Mouse (Mus musculus) R1 (cell line): ENCODE data around the gene Med13l.

ENCODE experiments used
- DNase-seq: peaks from one replicate; pipeline ENCODE4 v3.0.0-alpha.2; 2018; ENCODE audit warnings: low read depth, low spot score

Med13l gene

DNA sequence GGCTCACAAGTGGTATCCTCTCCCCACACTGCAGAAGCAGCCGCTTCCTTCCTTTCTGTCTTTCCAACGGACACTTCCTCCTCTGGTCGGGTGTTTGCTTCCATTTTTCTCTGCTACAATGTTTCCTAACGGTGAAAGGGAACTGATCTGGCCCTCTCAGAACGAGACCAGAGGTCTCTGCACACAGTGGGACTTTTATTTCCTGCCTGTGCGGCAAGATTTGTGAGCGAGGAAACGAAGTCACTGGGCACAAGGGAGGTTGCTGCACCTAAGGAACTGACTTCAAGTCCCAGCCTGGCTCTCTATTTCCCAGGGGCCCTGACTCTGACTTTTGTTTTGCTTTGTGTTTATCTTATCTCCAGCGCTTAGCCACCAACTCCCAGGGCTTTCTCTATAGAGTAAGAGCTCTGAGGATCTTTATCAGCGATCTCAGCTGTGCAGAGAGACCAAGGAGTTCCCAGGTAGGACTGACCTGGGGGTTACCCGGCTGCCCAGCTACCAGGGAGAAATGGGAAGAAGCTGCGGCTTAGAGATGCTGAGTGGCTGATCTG lies 4.0 kb upstream of the Med13l start:
- DNase-seq, result no peak

DNA sequence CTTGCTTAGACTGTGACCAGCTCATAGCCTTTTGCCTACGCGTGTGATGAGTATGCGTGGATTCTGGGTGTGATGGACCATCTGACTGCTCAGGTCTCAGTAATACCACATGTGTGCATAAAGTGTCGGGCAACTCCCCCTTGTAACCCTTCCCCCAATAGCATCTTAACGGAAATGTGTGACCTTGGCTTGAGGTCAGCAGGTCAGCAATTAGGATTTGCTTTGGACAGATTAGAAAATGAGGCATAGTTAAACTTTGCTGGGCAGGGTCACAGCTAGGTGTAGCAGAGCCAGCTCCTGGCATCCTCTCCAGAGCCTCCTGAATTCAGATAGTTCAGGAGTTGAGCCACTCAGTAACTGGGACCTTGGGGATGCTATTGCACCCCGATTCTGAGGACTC lies 1.6 kb upstream of the Med13l start:
- peak; percentile 63 for DNase-seq

DNA sequence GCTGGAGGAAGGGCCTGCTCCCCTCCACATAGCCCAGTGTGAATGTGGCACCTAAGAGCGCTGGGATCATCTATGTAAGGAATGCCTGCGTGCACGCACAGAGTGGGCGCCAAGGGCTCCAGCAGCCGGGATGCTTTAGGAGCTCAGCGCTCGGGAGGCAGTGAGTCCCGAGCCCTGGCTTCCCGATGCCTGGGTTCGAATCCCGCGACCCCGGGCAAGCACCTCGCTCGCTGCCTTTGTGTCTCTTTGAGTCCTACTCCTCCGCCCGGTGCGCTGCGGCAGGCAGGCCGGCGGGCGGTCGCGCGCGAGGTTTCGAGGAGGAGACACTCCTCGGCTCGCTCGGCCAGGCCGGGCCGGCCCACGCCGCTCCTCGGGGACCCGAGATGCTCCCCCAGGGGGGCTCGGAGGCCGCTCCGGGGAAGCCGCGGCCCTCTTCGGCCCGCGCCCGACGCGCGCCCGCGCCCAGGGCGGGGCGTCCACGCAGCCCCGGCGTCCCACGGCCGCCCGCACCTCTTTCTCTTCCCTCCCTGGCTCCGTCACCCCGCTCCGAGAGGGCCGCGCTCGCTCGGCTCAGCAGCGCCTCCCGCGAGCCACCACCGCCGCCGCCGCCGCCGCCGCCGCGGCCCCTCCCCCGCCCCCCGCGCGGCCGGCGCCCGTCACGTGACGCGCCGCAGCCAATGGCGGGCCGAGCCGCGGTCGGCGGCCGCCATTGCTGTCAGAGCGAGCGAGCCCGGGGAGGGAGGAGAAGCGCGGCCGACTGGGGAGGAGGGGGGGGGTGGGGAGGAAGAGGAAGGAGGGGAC lies 695 bp upstream of the Med13l start:
- peak; percentile 72 for DNase-seq

DNA sequence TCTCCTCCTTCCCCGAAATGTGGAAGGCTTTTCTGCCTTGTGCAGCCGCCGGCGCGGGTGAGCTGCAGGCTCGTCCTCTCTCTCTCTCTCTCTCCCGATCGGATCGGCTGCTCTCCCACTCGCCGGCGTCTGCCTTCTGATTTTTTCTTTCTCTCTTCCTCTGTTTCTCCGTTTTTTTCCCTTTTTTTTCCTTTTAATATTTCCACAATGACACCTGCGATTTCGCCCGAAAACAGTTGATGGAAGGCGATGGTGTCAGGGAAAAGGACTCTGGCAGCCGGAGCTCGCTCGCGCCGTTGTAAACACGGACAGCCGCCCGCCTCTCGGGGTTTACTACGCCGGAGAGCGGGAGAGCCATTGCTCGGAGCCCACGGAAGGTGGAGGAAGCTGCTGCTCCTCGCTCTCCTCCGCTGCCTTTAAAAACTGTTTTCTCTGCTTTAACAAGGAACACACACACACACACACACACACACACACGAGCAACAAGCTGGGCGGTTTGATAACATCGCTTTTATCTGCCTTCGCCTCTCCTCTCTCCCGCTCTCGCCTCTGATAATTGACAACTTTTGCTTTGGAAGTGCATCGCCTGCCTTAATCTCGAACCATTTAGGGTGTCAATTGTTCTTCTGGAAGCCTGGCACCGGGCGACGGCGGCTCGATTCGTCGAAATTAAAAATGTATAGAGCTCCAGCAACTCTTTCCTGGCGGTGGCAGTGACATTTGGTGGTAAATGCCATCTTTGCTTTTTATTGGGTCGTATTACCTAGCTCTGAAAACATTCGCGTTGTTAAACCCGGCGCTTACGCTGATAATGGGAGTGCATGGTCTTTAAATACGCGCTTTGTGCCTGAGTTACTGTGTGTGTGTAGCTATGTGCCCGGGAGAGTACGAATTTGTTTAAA lies 858 bp downstream of the Med13l start:
- DNase-seq, result peak; percentile 48

DNA sequence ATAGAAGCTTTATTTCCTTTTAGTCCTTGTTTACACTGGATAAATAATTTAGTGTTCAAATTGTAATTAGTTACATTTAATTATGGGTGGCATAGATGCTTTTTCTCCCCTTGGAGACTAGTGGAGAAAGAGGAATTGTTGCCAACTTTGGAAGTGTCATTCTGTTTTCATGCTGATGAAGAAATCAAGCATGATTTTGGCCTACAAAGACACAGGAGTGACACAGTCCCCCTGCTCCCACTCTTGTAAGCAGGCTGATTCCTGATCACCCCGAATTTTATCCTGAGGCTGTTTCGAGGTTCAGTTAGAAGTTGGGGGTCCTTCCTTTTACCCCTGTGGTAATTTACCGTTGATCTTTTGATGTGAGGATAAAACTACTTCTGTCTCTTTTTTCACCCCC lies 1.7 kb downstream of the Med13l start:
- DNase-seq, result no peak

DNA sequence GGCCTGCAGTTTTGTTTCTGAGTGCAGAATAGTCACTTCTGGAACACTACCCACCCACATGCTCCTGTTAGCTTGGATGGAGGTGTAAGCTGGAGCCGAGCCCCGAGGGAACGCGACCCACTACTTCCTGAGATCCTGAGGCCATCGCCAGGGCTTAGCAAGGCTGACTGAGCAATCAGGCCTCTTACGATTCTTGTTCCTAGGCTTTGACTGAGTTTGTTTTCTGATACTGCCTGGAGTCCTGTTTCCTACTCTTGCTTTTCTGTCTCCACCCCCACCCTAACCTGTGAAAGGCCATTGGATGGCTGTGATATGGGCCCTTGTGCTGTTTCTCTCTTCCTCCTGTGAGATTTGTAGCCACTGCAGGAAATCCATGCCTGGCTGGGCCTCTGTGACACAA lies 3.1 kb downstream of the Med13l start:
- DNase-seq, result peak; percentile 39

DNA sequence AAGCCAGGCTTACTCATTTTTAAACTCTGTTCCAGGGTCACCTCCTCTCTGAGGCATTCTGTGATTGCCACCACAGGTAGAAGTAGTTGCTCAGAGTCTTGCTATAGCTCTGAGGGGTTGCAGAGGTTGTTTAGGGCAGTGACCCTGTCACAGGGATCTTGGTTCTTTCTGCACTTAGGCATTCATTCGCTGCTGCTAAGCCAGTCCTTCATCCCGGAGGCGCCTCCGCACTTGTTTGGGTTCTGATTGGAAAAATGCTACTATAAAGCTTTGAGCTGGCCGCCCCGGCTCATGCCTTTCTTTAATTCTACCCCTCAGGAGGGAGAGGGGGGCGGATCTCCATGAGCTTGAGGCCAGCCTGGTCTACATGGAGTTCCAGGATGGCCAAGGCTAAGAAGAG lies 6.9 kb downstream of the Med13l start:
- no peak for DNase-seq

DNA sequence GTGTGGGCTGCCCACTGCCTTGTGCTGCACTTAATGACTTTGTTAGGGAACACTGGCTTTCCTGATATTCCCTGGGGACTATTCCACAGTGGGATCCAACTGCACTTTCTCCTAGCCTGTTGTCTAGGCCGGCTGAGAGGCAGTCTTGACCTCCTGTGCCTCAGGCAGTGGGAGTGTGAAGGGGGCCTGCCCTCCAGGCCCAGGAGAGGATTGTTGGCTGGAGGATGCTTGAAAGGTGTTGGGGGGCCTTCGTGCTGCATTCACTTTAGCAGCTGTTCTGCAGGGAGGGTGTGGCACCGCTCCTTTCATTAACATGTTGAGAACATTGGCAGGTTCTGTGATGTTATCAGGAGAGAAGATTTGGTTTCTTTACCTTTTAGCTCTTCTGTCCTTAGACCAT lies 8.5 kb downstream of the Med13l start:
- peak; percentile 38 for DNase-seq

DNA sequence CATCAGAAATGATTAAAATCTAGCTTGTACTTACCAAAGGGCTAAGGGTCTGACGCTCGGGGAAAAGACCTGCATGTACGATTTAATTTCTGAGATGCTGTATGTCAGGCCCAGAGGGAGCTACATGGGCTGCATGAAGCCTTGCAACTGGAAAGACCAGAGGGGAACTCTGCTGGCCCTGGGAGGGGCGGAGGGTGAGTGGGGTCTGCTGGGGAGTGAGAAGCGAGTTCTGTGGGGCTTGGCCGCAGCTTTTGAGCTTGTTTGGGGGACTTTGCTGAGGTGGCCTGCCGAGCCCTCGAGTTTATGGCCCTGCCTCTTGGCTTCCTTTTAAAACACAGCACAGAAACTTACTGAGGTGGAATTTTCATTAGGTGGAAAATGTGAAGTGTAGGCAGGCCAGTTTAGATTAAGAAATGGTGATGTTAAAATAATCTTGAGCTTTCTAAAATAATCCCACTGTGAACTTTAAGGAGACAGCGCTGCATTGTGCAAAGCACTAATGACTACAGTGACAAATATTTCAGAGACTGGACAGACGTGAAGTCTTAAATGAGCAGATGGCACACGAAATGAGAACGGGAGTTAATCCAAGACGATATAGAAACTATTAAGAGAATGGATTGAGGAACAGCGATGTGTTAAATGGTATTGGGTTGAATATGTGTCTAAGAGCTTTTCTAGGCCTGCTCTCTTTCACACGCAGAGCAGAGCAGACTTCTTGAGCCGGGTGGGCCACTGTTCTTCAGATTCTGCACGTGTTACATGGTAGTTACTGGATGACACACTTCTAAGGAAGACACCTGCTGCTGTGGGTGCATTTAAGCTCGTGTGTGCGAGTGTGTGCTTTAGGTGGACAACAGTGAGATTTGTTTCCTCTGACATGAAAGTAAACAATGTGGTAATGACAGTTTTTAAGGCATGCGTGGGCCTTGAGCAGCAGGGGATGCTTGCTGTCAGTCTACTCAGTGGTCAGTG lies 9.4 kb downstream of the Med13l start:
- DNase-seq, result no peak

DNA sequence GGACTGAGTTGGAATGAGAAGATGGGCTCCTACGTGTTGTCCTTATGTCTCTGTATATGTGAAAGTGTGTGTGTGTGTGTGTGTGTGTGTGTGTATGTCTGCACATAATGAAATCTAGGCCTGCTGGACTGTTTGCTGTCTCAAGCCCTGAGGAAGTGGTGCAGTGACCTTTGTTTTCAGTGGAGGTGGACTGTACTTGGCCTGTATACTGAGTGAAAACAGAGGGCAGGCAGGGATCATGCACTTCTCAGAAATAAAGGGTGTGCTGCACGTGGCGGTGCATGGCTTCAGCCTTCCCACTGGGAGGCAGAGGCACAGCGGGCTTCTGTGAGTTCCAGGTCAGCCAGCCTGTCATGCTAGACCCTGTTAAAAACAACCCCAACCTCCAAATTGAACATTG lies 11.0 kb downstream of the Med13l start:
- no peak for DNase-seq

DNA sequence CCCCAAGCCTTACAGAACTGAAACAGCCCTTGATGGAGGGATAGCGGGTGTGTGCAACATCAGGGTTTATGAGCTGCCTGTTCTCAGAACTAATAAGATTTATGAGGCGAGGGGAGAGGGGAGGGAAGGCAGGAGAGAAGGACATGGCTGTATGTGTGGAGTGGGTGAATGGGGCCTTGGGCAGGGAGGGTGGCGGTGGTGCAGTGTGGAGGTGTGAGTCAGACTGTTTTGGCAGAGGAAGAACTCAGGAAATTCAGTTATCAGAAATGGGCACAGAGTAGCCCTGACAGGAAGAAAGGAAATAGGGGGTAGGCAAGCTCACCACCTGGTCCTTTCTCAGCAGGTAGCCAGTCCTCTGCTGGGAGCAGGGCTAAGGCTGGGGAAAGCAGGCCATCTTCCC lies 13.8 kb downstream of the Med13l start:
- no peak for DNase-seq

DNA sequence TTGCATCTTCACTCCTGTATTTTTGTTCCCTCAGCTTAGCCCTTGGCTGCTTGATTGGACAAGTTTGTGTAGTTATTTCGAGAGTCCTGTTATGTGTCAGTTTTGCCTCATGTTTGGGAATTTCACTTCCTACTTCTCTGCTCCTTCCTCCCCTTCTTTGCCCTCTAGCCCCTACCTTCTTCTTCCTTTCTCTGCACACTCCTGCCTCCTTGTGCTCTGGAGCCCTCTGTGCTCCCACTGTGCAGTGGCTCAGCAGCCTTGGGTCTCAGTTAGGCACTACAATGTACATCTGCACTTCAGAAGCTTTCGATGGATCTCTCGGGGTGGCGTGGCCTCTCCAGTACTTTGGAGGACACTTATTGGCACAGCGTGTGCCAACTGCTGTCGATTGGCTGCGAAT lies 14.5 kb downstream of the Med13l start:
- DNase-seq, result peak; percentile 80

DNA sequence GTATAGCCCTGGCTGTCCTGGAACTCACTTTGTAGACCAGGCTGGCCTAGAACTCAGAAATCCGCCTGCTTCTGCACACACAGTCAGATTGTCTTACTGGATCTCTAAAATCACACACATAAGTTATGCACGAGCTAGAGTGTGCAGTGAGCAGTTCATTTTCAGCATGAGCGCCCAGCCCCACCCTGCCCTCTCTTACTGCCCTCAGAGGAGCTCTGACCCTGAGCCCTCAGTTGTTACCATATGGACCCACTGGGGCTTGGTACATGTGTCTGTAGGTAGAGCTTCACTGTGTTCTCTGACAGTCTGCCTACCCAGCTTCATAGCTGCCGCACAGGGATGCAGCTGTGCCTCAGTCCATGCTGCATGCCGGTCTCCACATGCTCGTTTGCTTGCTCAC lies 15.4 kb downstream of the Med13l start:
- no peak for DNase-seq

DNA sequence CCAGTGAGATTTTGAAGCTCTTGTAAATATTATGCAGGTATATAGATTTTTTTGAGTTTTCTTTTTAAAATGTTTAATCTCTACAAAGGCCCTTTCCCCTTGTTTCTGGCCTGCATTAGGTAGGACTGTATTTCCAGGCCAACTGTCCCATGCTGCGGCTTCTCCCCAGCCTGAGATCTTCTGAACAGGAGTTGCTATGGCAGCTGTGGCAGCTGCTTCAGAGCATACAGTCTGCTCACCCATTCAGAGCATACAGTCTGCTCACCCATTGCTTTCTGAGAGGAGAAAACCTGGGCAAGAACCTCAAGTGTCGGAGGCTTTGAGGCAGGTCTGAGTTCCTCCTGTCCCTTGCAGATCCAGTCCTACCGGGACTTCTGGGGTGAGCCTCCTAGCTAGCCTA lies 16.3 kb downstream of the Med13l start:
- DNase-seq, result no peak

DNA sequence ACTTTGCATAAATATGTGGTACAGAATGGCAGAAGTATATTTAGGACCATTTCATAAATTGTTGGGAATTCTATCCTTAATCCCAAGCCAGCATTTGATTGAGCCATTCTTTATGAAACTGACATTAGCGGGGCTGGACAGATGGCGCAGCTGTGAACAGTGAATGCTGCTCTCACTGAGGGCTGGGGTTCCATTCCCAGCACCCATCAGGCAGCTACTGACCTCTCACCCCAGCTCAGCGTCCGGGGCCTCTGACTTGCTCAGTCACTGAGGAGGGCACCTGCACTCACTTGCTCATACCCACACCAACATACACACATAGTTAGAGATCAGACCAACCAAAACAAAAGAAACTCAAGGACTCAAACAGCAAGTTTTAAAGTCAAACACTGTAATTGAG lies 24.9 kb downstream of the Med13l start:
- DNase-seq, result no peak

DNA sequence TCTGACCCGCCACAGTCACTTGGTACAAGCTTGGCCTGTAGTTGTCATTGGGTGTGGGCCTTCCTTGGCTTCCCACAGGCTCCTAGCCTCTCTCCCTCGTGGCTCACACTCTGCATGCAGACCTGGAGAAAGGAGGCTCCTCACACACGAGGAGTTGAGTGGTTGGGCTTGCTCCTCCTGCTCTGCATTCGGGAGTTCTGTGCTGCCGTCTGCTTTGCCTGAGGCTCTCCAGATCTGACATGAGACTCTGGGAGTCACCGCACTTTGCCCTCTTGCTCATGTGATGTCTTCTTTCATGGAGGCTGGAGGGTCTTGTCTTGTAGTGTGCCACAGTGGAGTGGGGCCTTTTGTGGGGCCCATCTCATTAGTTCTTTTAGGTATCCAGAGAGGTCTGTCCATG lies 26.1 kb downstream of the Med13l start:
- no peak for DNase-seq

DNA sequence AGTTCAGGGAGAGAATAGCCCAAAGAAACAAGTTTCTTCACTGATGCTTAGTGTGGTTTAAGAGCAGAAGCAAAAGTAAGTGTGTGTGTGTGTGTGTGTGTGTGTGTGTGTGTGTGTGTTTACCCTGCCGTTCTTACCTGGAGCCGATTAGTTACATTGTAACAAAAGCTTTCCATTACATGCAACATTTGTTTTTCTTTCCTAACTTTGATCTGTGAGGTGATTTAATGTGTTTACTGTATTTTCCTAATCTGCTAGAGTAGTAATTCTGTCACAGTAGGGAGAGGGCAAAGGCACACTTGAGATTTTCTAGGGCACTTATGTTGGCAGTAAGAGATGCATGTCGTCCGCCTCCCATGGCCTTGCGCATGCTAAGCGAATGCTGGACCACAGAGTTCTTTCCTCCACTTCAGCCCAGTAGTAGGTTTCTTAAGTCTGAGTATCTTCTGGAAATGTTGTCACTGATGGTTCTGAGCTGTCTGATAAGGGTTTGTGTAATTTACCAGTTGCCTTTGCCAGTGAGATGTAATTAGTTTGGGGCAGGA lies 28.0 kb downstream of the Med13l start:
- no peak for DNase-seq

DNA sequence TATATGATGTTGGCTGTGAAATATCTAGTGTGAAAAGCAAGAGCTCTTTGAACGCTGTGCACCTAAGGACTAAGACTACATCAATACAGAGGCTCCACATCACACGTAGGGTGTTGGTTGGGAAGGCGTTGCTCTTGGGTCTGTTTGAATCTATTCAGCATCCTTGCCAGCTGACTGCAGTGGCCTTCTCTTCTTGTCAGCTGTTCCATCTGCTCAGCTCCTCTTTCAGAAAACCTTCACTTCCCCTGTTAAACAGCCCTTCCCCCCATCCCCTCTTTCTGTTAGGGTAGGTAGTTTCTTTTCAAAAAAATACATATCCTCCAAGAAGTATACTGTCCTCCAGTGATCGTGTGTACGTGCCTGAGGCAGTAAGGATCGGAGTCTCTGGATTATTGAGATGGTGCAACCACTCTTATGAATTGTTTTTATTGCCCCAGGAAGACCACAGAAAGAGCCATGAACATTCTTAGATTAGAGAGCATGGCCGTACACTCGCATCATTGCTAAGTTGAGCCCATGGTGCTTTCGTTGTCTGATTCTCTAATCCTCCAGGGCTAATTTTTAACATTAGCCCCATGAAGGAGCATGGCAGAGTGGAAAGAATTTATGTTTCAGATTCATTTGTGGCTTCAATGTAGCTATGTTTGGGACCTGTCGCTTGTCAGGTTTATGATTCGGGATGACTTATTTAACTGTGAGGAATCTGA lies 28.9 kb downstream of the Med13l start:
- no peak for DNase-seq

DNA sequence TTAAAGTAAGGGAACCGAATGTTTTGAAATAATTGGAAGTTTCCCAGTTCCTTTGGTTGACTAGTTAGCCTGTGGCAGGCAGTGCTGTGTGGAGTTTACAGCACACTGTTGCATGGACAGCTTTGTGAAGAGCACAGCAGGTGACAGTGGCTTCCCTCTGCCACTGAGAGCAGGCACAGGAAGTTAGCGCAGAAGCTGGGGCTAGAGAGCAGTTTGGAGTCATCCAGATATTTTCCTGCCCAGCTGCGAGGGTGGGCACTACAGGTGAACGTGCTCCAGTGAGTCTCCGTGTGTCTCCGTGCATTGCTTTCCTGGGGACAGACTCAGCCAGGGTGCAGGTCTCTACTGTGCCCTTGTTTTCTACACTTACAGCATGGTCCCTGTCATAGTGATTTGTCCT lies 30.4 kb downstream of the Med13l start:
- peak; percentile 48 for DNase-seq

DNA sequence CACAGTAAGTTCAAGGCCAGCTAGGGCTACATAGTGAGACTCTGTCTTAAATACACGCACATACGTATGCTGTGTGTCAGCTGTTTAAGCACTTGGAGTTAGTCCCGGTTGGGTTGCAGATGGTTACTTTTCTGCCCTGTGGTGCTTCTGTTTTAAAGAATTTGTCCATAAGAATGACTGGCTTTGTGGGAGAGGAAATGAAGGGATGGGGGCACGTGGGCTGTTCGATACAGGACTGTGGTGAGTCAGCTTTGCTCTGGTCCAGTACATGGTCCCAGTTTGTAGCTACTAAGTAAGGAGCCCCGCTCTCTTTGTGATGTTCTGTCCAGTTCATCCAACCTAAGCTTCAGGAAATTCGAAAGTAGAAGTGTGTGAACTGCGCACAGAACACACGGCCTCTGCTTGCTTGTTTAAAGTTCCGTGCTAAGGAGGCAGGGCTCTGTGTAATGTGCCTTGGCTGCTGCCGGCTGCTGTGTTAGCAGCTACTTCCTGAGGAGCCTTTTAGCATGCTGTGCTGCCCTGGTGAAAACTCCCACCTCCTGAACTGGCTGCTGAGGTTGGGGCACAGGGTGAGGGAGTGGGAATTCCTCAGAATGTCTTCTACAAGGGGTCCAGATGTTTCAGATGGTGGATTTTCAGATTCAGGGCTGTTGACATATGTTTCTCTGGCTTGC lies 31.5 kb downstream of the Med13l start:
- peak; percentile 77 for DNase-seq
